Mouse (Mus musculus) adipocyte (in vitro differentiated cells): ENCODE data around the gene Sp7.

Experiments
- DNase-seq: peaks from one replicate; pipeline ENCODE4 v3.0.0-alpha.2; 2016; ENCODE audit warnings: low spot score

Sp7 gene

DNA sequence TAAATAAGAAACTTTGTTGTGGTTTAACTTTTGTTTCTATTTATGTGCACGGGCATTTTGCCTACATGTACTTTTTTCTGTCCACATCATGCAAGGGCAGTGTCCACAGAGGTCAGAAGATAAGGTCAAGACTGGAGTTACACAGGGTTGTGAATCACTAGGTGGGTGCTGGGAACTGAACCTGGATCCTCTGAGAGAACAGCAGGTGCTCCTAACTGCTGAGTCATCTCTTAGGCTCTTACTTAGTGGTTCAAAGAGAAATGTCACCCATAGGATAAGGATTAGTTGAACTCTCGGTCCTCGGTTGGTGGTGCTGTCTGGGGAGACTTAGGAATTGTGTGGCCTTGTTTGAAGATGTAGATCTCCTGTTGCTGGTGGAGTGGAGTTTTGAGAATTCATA is 22.0 kb upstream of the Sp7 start:
- no peak for DNase-seq

DNA sequence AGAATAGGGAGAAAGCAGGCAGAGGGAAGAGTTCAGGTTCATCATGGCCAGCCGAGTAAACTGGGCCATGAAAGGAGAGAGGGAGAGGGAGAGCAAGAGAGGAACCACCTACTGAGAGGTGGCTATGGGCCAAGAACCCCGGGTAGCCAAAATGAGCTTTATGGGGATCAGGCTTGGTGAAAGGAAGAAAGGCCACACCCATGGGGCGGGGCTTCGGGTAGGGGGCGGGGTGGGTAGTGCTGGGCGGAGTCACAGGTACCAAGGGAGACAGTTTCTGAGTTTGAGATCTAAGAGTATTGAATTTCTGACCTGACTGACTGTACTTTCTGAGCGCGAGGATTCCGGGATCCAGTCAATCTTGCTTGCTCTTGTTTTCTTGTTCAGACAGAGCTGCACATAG is 19.7 kb upstream of the Sp7 start:
- DNase-seq, result no peak

DNA sequence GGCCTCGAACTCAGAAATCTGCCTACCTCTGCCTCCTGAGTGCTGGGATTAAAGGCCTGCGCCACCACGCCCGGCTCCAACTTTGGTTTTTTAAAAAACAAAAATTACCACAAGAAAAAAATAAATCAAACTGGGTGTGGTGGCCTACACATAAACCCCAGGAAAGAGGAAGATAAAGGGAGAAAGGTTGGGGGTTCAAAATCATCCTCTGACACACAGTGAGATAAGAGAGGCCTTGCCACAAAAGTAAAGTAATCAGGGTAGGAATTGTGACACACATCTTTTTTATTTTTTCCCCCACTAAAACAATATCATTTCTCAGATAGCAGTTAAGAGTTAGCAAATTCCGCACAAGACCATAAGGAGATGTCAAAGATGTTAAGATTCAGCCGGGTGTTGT is 16.7 kb upstream of the Sp7 start:
- DNase-seq, result no peak

DNA sequence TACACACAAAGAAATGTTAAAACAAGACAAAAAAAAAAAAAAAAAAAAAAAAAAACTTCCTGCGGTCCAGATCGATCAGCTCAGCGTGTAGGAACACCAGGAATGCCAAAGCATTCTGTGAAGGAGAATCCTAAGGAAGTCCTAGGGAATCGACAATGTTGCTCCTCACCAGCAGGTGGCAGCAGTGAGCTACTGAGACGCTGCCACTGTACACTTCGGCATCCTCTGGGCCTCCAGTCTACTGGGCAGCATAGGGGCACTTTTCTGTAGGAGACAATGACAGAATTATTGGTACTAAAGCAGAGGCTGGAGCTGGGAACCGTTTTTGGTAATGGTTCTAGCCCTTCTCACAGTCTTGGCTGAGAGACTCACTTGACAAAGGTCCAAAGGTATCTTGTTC is 14.6 kb upstream of the Sp7 start:
- DNase-seq, result peak; percentile 93

DNA sequence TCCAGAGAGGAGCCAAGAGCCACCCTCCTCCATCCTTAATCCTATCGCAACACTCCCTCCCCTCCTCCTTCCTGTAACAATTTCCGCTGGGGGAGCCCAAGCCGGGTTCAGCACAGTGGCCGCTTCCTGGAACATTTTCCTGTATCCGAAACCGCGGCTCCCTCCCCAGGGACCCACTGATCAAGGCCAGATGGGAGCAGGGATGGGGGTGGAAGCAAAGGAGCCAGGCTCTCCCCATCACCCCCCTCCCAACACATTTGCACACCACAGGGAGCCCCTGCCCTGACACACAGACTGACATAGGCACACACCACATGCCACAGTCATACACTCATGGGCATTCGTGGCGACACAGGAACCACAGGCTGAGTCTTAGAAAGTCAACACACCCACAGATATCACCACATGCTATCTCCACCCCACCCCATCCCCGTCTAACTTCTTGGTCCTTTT is 10.9 kb upstream of the Sp7 start:
- DNase-seq, result peak; percentile 53

DNA sequence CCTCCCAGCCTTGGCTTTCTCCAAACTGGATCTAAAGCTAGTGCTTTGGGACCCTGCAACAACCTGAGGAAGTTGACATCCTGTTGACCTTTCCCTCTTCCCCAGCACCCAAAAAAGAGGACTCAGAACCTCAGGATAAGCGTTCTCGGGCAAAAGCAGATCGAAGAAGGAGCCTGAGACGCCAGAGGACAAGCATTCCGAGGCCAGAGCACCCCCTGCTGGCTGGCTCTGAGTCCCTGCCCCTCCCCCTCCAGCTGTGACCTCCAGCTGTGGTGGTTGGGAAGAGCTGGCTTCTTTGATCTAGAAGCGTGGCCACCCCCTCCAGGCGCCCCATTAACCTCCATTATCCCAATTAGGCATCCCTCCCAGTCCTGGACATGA is 10.2 kb upstream of the Sp7 start:
- DNase-seq, result peak; percentile 95

DNA sequence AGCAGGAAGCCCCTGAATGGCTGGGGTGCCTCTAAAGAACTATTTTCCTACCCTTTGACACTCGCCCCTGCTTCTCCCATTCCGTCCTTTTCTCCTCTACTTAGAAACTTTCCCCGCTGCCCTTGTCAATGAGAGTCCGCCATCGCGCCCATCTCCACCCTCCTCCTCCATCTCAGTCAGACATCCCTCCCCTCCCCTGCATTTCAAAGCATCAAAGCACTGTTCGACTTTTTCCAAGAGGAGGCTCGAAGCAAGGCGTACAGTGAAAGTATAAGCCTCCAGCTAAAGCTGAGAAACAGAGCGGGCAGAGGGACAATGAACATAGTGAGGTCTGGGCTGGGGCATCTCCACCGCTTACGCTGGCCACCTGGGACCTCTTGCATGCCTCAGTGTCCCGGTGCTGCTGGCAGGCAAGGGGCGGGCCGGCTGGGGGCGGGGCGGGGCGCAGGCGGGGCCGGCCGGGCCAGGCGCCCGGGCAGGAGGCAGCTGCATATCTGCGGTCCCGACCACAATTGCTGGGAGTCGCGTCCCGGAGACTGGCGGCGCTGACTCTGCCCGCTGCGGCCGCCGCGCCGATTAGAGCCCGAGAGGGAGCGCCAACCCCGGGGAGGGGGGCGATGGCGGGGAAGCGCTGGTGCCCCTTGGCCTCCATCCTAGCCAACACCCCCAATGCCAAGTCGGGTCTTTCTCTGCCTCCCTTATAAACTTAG is 9.6 kb upstream of the Sp7 start:
- peak; percentile 67 for DNase-seq

DNA sequence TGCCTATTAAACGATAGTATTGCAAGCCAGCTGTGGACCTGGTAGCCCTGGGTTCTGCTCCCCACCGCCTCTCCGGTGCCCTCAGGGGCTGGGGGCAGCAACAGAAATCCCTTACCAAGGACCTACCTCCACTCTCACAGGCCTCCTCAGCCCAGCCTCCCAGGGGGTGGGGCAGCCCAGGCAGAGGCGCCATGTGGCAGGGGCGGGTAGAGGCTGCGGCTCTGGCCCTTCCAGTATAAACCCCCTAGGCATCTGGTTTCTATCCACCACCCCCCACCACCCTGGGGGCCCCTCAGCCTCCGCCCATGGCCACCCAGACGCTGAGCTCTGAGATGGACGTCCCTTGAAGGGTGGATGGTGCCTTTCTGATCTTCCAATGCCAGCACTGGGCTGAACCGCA is 3.7 kb upstream of the Sp7 start:
- DNase-seq, result no peak

DNA sequence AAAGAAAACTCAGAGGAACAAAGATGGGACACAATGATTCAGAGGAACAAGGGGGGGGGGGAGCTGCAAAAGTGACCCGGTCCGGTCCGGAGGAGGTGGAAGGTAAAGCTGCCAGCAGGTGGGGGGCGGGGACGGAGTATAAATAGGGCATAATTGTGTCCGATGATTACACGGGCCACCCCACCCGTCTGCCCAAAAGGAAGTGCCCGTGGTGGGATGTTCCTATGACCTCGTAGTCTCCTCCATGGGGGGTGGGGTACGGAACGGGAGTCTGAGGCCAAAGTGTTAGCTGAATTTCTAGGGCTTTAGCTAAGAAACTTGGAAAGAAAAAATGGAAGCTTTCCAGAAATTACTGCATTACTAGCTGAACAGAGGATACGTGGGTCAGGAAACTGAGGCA is 3.0 kb upstream of the Sp7 start:
- DNase-seq, result no peak

DNA sequence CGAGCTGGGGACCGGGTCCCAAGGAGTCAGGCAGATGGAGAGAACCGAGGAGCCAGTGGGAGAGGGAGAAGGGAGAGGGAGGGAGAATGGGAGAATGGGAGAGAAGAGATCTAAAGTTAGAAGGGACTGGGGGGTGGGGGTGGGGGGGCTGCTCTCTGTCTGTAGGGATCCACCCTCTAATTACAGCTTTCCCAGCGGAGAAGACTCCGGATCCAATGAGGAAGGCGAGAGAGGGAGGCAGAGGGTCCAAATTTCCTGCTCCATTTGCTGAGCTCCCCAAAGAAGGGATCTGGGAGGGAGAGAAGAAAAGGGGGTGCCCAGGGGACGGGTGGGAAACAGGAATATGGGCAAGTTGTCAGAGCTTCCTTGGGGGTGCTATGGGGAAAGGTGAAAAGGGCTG is 744 bp downstream of the Sp7 start:
- no peak for DNase-seq

DNA sequence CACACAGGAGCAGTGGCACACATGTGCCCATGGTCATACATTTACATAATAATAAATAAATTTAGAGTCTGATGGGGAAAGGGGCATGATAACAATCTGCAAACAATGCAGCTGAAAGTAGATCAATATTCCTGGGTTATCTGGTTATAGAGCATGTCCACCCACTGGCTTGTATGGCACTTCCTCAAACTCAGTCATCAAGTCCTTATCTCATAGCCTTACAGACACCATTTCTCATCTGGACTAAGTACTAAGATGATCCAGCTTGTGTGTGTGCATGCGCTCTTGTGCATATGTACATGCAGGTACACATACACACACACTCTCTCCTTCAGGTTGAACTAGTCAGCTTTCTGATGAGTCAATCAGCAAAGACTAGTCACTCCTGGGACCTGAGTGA is 2.3 kb downstream of the Sp7 start:
- no peak for DNase-seq

DNA sequence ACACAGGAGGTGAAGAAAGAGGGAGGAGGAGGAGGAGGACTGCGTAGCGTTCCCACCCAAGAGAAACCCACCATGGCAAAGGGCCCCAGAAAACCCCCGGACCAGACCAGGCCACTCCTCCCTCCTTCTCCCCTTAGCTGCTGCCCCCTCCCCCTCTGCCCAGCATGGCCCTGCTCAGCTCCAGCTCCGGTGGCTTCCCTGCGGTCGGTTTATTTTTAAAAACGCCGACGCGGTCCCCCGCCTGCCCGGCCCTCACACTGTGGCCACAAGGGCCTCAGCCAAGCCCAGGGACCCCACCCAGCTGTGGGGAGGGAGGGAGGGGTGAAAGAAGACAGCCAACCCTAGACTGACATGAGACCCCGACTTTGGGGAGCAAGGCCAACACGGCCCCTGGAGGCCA is 4.3 kb downstream of the Sp7 start:
- no peak for DNase-seq

DNA sequence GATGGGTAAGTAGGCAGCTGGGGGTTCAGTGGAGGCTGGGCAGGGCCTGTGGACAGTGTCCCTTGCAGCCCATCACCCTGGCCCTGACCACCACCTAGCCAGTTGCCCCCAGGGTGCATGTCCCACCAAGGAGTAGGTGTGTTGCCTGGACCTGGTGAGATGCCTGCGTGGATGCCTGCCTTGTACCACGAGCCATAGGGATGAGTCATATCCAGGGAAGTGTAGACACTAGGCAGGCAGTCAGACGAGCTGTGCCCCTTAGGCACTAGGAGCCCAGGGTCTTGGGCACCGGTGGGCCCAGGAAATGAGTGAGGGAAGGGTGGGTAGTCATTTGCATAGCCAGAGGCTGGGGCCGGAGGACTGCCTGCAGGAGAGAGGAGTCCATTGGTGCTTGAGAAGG is 8.1 kb downstream of the Sp7 start:
- no peak for DNase-seq

DNA sequence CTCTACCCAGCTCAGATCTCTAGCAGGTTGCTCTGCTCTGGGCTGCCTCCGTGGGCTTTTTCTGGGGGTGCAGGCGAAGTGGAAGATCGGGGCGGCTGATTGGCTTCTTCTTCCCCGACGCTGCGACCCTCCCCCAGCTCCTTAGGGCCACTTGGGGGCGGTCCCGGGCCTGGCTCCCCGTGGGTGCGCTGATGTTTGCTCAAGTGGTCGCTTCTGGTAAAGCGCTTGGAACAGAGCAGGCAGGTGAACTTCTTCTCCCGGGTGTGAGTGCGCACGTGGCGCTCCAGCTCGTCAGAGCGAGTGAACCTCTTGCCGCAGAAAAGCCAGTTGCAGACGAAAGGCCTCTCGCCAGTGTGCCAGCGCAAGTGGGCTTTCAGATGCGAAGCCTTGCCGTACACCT is 8.9 kb downstream of the Sp7 start:
- DNase-seq, result no peak

DNA sequence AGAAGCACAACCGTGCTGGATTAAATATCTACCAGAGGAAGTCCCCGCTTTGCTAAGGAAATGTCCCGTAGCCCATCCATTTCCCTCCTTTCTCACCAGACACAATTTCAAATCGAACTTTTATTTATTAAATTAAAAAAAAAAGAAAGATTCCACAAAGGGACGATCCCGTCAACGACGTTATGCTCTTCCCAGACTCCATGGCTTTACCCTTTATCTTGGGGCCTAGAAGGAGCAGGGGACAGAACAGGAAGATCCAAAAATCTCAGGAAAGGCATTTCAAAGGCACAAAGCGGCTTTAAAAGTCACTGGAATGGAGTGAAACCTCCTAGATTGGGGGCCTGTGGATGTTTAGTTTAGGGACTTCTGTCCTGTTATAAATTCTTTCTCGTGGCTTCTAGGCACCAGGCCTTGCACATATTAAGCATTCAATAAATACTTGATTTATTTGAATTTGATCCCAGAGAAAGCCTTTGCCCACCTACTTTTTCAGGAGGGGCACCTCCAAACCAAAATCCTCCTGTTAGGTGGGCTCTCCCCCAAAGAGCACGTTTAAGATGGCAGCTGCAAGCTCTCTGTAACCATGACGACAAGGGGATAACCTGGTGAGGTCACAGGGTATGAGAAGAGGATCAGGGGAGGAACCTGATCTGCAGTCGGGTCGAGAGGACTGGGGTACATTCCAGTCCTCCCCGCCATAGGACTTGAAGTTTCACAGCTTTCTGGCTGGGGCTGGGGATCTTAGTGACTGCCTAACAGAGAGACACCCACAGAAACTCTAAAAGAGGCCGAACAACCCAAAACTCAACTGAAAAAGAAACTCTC is 10.3 kb downstream of the Sp7 start:
- no peak for DNase-seq

DNA sequence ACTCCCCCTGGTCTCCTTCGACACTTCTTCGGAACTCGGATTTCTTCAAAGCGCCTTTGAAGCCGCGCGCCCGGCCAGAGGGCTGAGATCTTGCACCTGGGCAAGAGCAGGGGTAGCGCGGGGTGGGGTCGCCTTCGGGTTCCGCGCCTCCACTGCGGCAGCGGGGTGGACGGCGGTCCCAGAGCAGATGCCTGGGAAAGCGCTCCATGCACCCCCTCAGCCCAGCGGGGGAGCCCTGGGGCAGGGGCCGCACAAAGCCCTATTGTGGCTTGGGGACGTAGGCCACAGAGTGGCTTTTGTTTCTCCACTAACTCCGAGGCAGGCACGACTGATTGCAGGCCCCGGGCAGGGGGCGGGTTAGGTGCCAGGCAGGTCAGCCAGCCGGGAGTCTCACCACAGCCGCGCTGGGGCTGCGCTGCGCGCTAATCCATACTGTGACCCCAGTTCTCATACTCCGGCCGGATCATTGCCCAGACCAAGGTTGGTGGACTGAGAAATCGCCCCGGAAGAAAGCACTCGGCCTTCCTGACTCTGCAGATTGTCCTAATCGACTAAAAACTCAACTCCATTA is 11.0 kb downstream of the Sp7 start:
- DNase-seq, result no peak

DNA sequence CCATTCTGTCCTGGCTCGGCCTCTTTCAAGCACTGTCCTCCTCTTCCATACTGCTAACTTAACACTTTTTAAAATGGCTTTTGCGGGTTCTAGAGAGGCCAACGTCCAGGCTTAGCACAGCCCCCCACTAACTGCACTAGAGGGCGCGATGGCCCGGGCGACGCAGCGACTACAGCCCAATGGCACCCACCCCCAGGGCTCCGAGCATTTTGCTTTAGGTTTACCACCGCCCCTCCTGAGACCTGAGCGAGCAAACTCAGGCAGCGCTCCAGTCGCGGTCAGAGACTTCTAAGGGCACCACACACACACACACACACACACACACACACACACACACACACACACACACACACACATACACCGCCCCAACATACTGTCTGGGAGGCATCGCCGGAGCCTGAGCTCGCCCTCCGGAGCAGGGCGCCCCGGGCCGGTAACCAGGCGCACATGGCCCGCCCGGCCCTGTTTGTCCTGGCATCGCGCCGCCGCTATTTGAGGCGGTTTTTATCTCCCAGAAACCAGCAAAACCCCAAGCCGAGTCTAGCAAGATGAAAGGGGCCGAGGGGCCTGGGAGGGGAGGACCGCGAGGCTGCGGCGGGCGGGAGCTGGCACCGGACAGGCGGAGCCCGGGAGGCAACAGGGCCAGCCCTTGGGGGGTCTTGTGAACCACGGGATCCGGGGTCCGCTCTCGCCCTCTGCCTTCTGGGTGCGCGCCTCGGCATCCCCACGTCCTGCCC is 11.7 kb downstream of the Sp7 start:
- DNase-seq, result no peak

DNA sequence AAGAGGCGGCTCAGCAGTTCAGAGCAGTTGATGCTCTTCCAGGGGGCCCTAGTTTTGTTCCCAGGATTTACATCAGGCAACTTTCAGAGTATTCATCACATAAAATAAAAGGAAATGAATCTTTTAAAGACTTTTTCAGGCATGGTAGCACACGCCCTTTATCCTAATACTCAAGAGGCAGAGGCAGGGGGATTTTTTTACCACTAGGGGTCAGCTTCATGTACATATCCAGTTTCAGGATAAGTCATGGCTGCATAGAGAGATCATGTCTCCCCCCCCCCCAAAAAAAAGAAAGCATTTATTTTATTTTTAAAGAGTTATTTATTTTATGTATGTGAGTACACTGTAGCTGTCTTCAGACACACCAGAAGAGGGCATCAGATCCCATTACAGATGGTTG is 13.0 kb downstream of the Sp7 start:
- DNase-seq, result no peak

DNA sequence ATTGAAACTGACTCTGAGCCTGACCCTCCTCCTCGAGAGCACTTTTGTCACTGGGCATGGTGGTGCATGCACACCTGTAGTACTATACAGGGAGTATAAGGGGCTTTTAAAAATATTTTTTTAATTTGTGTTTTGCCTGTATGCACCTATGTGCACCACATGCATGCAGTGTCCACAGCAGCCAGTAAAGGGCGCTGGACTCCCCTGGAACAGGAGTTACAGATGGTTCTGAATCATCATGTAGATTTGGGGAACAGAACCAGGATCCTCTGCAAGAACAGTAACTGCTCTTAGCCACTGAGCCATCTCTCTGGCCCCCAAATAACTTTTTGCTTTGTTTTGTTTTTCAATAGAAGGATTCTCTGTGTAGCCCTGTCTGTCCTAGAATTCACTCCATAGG is 14.8 kb downstream of the Sp7 start:
- DNase-seq, result no peak

DNA sequence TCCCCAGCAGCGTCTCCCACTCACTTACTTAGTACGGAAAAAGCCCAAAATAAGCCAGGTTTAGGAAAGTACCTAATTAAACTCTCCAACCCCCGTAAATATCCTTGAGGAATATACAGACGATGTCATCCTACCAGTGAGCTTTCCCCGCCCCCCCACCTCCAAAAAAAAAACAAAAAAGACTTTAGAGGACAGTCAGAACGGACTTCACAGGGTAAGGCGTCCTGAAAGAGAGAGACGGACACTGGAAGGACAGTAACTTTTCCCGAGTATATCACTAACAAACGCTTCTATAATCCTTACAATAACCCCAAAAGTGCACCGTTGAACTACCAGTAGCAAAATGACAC is 16.1 kb downstream of the Sp7 start:
- no peak for DNase-seq

DNA sequence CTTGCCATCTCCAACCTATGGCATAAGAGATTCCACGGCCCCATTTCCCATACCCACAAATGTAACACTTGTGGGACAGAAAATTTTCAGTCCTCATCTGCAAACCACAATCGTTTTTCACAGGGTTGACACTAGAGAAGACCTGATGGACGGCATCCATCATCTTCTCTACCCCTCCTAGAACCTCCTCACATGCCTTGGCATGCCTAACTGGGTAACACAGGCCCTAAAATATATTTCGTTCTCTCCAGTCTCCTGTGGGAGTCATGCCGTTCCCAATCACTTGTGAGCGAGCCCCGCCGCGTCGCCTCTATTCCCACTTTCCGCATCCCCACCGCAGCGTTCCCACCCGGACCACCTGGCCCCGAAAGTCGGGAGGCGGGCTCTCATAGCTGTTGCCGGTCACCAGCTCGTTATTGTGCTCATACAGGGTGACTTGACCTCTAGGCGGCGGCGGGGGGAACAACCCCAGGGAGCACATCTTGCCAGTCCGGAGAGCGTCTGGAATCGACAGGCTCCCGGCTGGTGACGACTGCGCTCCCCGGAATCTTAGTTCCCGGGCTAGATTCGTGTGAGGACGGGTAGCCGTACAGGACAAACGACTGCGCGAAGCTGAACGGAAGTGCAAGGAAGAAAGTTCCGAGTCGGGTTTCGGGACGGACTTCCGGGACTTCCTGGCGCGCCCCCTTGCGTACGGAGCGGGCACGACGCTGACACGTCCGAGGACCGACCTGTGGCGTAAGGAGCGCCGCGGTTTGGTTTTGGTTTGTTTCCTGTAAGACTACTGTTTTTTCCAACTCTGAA is 16.6 kb downstream of the Sp7 start, which contains the start of gene Aaas:
Aaas (minus strand) TSS at position 634 of the 804 bp plus-strand sequence.
- peak; percentile 97 for DNase-seq

DNA sequence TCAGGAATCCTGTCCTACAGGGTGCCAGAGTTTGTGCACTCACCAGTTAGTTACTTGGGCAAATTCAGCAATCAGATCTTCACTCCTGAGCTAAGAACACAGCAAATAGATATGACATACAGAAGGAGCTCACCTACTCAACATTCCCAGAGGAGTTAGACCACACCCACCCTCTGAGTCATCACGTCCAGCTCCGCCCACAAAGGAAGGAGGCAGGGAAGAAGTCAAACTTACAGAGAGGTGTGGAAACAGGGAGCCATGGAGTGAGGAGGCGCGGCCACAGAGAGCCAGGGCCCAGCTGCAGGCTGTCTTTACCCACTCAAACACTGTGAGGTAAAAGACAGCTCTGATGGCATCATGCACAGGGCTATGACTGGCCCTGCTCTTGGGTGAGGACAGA is 20.5 kb downstream of the Sp7 start:
- peak; percentile 48 for DNase-seq
